Mouse (Mus musculus) large intestine, adult 2 months (tissue): ENCODE measurements around the gene Adamtsl1. TPM values are rescaled to one million over a fixed set of nuclear protein-coding genes. Genes with fewer than 3 reads are reported as not detected.

ENCODE experiments used
- DNase-seq: peaks from one replicate; pipeline ENCODE4 v3.0.0-alpha.2; 2012; ENCODE audit warnings: low read depth, low spot score
- WGBS: fragments of 180-500 bp; shearing (Covaris S2); methylation state at CpG from one replicate; pipeline ENCODE4 v1.1.7; 2018; 5-methylcytosine and 5-hydroxymethylcytosine counted together
- polyA plus RNA-seq: library from polyadenylated mRNA; depleted of rRNA; stranded (reverse); fragments of >200 nt; gene quantifications from 2 replicates; pipeline ENCODE4 v1.2.3, GENCODE M21; 2012; rRNA removed

The Adamtsl1 gene
- polyA plus RNA-seq: 1.0 and 1.8 TPM in 2 replicates

GRCm38 (mm10) chr4:85513792-85514191 is at the start of gene Adamtsl1:
Gene Adamtsl1 (plus strand): TSS chr4:85514172.
- no peak for DNase-seq
- WGBS: 6% methylated on average over 9 of the region's 9 CpGs

GRCm38 (mm10) chr4:85483586-85483985 is 30.4 kb upstream of the Adamtsl1 start:
- 90% methylated on average over 6 of the region's 6 CpGs for WGBS
- DNase-seq: no peak

- DNase-seq: no peak
- 81% methylated on average over 10 of the region's 10 CpGs for WGBS
Measured at GRCm38 (mm10) chr4:85486316-85486946, 27.5 kb upstream of the Adamtsl1 start.

DNA sequence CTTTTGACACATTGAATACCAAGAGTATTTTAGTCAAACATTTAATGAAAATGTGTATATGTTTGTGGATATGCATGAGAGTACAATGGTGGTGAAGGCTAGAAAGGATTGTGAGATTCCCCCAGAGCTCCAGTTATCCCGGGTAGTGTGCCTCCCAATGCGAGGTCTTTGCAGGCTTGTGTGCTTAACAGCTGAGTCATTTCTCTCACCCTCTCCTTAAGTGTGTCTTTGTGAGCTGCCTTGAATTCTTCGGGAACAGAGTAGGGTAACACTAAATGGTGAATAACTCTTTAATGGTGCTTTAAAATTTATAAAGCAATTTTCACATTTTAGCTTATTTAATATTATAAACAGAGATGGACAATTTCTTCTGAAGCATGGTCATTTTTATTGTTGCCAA is 8.3 kb upstream of the Adamtsl1 start:
- 39% methylated on average over 3 of the region's 3 CpGs for WGBS
- DNase-seq: no peak

DNA sequence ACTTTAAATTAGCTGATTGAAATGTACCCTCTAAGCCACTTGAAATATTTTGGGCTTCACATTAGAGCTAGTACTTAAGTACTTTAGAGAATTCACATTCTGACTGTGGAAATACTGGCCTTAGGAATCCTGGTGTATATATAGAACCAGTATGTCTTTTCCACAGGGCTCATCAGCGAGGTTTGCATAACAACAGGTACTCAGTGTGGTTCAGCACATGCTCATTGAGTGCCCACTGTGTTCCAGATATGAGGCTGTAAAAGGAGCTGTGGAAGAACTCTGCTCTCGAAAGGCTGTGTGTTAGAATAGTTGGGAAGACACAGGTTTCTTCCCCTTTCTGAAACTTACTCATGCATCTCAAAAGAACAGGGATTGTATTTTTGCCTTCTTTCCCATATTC is 7.0 kb upstream of the Adamtsl1 start:
- WGBS: 45% methylated on average over 2 of the region's 2 CpGs
- no peak for DNase-seq

DNA sequence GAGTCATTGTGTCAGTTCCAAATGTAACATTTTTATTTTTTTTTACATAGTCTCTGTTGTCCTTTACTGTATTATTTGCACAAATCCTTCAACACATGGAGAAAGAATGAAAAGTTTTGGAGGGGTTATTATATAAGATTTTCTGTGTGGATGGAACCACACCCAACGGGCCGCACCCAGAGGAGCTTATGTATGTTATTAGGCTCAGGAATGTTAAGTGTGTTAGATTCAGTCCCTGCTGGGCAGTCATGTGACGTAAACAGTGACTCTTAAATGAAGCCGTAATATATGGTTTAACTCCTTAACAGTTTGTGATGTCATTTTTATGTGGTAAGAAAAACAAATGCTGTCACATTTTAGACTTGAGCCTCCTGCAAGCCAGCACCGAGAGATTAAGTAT is 6.5 kb upstream of the Adamtsl1 start:
- DNase-seq: no peak
- WGBS: 37% methylated on average over 5 of the region's 5 CpGs

GRCm38 (mm10) chr4:85513288-85513687 is 684 bp upstream of the Adamtsl1 start:
- WGBS: 21% methylated on average over 7 of the region's 7 CpGs
- no peak for DNase-seq

DNA sequence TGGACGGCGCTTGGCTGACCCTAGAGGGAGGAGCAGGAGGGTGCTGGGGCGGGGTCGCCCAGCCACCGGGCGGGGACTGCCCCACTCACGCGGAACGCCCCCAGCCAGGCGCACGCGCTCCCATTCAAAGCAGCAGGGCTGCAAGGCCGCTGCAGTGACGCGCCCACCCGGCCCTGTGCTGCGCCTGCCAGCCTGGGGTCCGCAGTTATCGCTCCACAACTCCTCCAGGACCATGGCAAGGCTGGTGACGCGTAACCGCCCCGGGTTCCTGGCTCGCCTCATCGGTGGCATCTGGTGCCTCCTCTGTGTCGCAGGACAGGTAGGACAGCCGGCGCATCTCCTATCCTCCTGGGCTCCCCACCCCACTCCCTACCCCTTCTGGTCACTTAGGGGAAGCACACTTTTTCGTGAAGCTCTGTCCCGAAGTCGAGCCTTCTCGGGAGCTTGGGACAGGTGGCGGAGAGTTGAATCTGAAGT is 271 bp downstream of the Adamtsl1 start:
- WGBS: 3% methylated on average over 33 of the region's 33 CpGs
- no peak for DNase-seq

GRCm38 (mm10) chr4:85526966-85527566 is 13.1 kb downstream of the Adamtsl1 start:
- 85% methylated on average over 7 of the region's 7 CpGs for WGBS
- no peak for DNase-seq

DNA sequence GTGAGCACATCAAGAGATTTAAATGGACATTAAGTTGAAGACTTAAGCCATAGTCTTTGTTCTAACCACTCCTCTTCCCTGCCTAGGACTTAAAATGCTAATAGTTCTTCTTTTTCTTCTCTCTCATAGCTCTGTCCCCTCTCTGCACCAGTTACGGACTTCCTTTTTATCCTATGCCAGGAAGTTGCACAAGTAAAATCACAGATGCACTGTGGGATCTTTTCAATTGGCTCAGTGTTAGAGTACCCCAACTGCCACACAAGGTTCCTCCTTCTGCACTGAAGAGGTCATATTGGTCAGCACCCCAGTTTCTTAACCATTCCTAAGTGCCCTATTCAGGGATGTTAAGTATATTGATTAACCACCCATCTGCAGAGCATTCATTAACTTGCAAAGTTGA is 15.9 kb downstream of the Adamtsl1 start:
- 77% methylated on average over 1 of the region's 1 CpGs for WGBS
- DNase-seq: no peak

DNA sequence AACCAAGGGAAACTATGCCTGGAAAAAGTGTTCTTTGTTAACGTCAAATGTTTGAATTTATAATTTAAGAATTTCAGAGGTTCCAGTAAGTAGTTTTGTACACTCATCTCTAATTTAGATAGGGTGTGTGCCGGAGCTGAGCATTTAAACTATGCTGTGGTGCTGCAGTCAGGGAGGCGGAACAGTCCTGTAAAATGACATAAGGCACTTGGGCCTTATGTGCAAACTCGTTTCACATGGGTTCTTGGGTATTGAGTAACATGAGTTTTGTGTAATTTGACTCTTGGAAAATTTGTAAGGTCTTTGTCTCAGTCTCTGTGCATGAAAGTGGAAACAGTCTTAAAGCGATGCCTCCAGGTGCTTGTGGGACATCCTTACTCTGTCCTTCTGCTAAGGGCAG is 25.7 kb downstream of the Adamtsl1 start:
- WGBS: 59% methylated on average over 5 of the region's 5 CpGs
- DNase-seq: no peak

- WGBS: 75% methylated on average over 4 of the region's 4 CpGs
- no peak for DNase-seq
Measured at GRCm38 (mm10) chr4:85543221-85543620, 29.2 kb downstream of the Adamtsl1 start.

DNA sequence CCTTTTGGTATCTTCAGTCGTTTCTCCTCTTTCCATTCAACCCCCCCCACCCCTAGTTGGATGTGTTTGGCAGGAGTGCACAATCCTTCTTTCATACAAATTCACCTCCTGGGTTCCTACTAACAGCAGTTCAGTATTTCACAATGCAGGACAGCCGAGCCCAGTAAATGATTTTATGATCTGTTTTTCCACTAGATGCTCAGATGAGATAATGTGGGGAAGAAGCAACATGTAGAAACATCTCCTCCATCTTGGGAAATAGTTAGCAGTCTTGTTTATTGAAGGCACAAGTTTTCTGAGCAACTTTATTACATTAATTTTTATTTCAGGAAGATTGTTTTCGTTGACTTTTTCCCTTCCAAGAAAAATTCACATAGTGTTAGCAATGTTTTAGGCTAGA is 40.7 kb downstream of the Adamtsl1 start:
- no peak for DNase-seq
- 34% methylated on average over 3 of the region's 3 CpGs for WGBS

- no peak for DNase-seq
- 75% methylated on average over 6 of the region's 6 CpGs for WGBS
Measured at GRCm38 (mm10) chr4:85559753-85560152, 45.8 kb downstream of the Adamtsl1 start.

GRCm38 (mm10) chr4:85585426-85585825 is 71.5 kb downstream of the Adamtsl1 start:
- WGBS: 47% methylated on average over 2 of the region's 2 CpGs
- DNase-seq: no peak

- WGBS: 38% methylated on average over 4 of the region's 4 CpGs
- DNase-seq: no peak
Measured at GRCm38 (mm10) chr4:85588928-85589327, 75.0 kb downstream of the Adamtsl1 start.

DNA sequence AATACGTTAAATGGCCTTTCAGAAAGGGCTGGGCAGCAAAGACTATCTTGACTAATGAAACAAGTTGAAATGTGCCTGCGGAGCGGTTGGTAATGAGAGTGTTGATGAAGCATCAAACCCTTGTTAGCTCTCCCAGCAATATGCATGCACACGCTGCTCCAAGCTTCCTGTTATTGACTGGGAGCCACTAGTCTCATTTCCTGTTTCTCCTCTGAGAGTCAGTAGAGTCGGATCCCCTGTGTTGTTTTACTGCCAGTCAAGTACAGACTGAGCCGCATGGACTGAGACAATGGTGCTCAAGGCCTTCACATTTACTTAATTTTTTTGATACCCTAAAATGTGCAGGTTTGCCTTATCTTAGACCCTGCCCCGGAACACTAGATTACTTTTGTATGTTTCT is 77.1 kb downstream of the Adamtsl1 start:
- 76% methylated on average over 7 of the region's 7 CpGs for WGBS
- DNase-seq: no peak

- no peak for DNase-seq
Measured at GRCm38 (mm10) chr4:85594159-85594558, 80.2 kb downstream of the Adamtsl1 start.

DNA sequence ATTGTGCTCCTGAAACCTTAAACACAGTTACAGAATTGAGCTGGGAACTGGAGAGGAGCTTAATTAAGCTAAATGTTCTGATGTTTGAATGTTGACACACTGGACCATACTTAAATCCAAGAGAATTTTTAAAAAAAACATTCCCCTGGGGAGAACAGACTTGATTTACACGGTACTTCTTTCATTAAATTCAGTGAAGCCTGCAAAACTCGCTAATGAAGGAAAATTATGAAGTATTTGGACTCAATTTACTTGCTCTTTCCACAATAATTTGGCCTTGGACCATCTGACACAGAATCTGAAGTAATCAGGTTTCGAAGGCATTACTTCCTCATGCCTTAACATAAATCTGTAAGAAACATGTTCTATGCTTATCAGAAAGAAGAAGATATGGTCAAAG is 99.4 kb downstream of the Adamtsl1 start:
- no peak for DNase-seq
- WGBS: 70% methylated on average over 3 of the region's 3 CpGs

- WGBS: 67% methylated on average over 5 of the region's 5 CpGs
- DNase-seq: no peak
Measured at GRCm38 (mm10) chr4:85618746-85619145, 104.8 kb downstream of the Adamtsl1 start.

GRCm38 (mm10) chr4:85619261-85619660 is 105.3 kb downstream of the Adamtsl1 start:
- WGBS: 70% methylated on average over 3 of the region's 3 CpGs
- no peak for DNase-seq

GRCm38 (mm10) chr4:85629381-85629780 is 115.4 kb downstream of the Adamtsl1 start:
- WGBS: 76% methylated on average over 7 of the region's 7 CpGs
- no peak for DNase-seq
